Mouse (Mus musculus) CH12.LX (cell line): ENCODE measurements around the gene Frmd4a. TPM values are rescaled to one million over a fixed set of nuclear protein-coding genes. Genes with fewer than 3 reads are reported as not detected.

ENCODE experiments used
- DNase-seq: peaks from one replicate; pipeline ENCODE4 v3.0.0-alpha.2; 2013; ENCODE audit errors: extremely low read depth
- H3K27ac ChIP-seq: 2 replicates; pipeline ENCODE4 v1.5.1; 2012; ENCODE audit warnings: low read depth, mild to moderate bottlenecking, control low read depth, moderate library complexity; ENCODE audit not compliant: insufficient read depth
- H3K27me3 ChIP-seq: replicated peaks from 2 replicates; pipeline ENCODE3; 2012; ENCODE audit warnings: inconsistent platforms
- H3K36me3 ChIP-seq, 2 experiments: replicated peaks in 1 of 2; 2 replicates each; pipeline versions ENCODE3 to v1.6.1; 2012; ENCODE audit warnings: inconsistent platforms in 1 of 2, low read length in 1 of 2, mild to moderate bottlenecking in 1 of 2, mixed read lengths in 1 of 2, moderate library complexity in 1 of 2; ENCODE audit not compliant: control insufficient read depth in 1 of 2, insufficient read depth in 1 of 2
- H3K4me1 ChIP-seq, 2 experiments: 2 replicates each; pipeline ENCODE4 v1.6.1; 2012; ENCODE audit warnings: inconsistent platforms in 1 of 2, moderate library complexity in 1 of 2; ENCODE audit not compliant: insufficient read depth in 2 of 2, control insufficient read depth in 1 of 2
- H3K4me2 ChIP-seq: 2 replicates; pipeline ENCODE4 v1.6.1; 2012; ENCODE audit warnings: low read depth, mild to moderate bottlenecking, control low read depth; ENCODE audit not compliant: poor library complexity, insufficient read depth, severe bottlenecking
- H3K4me3 ChIP-seq, 3 experiments: fragments of 150-350 bp in 1 of 3; sonication (generic) in 1 of 3; replicated peaks in 1 of 3; 2 replicates each; pipeline versions ENCODE3 to v1.5.1; 2011 to 2012; ENCODE audit warnings: low read depth in 2 of 3, low read length in 2 of 3, mild to moderate bottlenecking in 2 of 3, moderate library complexity in 2 of 3, control low read depth in 1 of 3, improper control_type of control experiment in 1 of 3, inconsistent platforms in 1 of 3, mixed read lengths in 1 of 3; ENCODE audit not compliant: poor library complexity in 1 of 3
- H3K79me2 ChIP-seq: replicated peaks from 2 replicates; pipeline ENCODE4 v1.6.1; 2012; ENCODE audit warnings: mild to moderate bottlenecking, moderate library complexity; ENCODE audit not compliant: control insufficient read depth, poor library complexity, insufficient read depth, severe bottlenecking; ENCODE audit errors: extremely low read depth
- H3K9ac ChIP-seq: 2 replicates; pipeline ENCODE4 v1.6.1; 2012; ENCODE audit warnings: low read depth, mild to moderate bottlenecking, control low read depth, moderate library complexity; ENCODE audit not compliant: insufficient read depth
- H3K9me3 ChIP-seq: replicated peaks from 2 replicates; pipeline ENCODE3; 2012; ENCODE audit warnings: low read length, inconsistent platforms, mixed read lengths
- BHLHE40 ChIP-seq: IDR thresholded peaks from 2 replicates; pipeline ENCODE4 v1.6.1; 2011; ENCODE audit warnings: mild to moderate bottlenecking, low read depth, low read length, improper control_type of control experiment
- CHD1 ChIP-seq: IDR thresholded peaks from 2 replicates; pipeline ENCODE4 v1.6.1; 2012; ENCODE audit warnings: low read depth, low read length, improper control_type of control experiment, inconsistent platforms
- CHD2 ChIP-seq: IDR thresholded peaks from 2 replicates; pipeline ENCODE4 v1.6.1; 2011; ENCODE audit warnings: low read length, improper control_type of control experiment
- CTCF ChIP-seq, 2 experiments: IDR thresholded peaks in 1 of 2; conservative IDR thresholded peaks in 1 of 2; 2 replicates each; pipeline ENCODE4 v1.5.1; 2011 to 2012; ENCODE audit warnings: low read depth in 2 of 2, low read length in 2 of 2, improper control_type of control experiment in 1 of 2, inconsistent platforms in 1 of 2, mild to moderate bottlenecking in 1 of 2, moderate library complexity in 1 of 2
- E2F4 ChIP-seq: IDR thresholded peaks from 2 replicates; pipeline ENCODE4 v1.6.1; 2011; ENCODE audit warnings: low read depth, low read length, improper control_type of control experiment; ENCODE audit not compliant: insufficient replicate concordance
- EP300 ChIP-seq: IDR thresholded peaks from 2 replicates; pipeline ENCODE4 v1.6.1; 2011; ENCODE audit warnings: low read length, improper control_type of control experiment
- HCFC1 ChIP-seq: IDR thresholded peaks from 2 replicates; pipeline ENCODE4 v1.6.1; 2012; ENCODE audit warnings: low read depth, mild to moderate bottlenecking, inconsistent platforms, low read length, improper control_type of control experiment
- MAX ChIP-seq: IDR thresholded peaks from 2 replicates; pipeline ENCODE4 v1.6.1; 2011; ENCODE audit warnings: low read length, improper control_type of control experiment
- MXI1 ChIP-seq: IDR thresholded peaks from 2 replicates; pipeline ENCODE4 v1.6.1; 2011; ENCODE audit warnings: mild to moderate bottlenecking, low read depth, low read length, improper control_type of control experiment
- POLR2A ChIP-seq: IDR thresholded peaks from 2 replicates; pipeline ENCODE4 v1.6.1; 2011; ENCODE audit warnings: low read depth, mild to moderate bottlenecking, improper control_type of control experiment, low read length
- RAD21 ChIP-seq: IDR thresholded peaks from 2 replicates; pipeline ENCODE4 v1.6.1; 2011; ENCODE audit warnings: low read depth, mild to moderate bottlenecking, low read length, improper control_type of control experiment, moderate library complexity
- RCOR1 ChIP-seq: conservative IDR thresholded peaks from 2 replicates; pipeline ENCODE4 v1.6.1; 2012; ENCODE audit warnings: low read depth, mild to moderate bottlenecking, inconsistent platforms, low read length, improper control_type of control experiment
- TBP ChIP-seq: conservative IDR thresholded peaks from 2 replicates; pipeline ENCODE4 v1.6.1; 2011; ENCODE audit warnings: low read depth, low read length, improper control_type of control experiment
- USF1 ChIP-seq: IDR thresholded peaks from 2 replicates; pipeline ENCODE4 v1.6.1; 2014; ENCODE audit warnings: low read depth, mild to moderate bottlenecking, inconsistent platforms, low read length, improper control_type of control experiment
- USF2 ChIP-seq: conservative IDR thresholded peaks from 2 replicates; pipeline ENCODE4 v1.6.1; 2011; ENCODE audit warnings: low read depth, low read length, improper control_type of control experiment
- ZMIZ1 ChIP-seq: IDR thresholded peaks from 2 replicates; pipeline ENCODE4 v1.6.1; 2012; ENCODE audit warnings: low read depth, mild to moderate bottlenecking, inconsistent platforms, low read length, improper control_type of control experiment
- ZNF384 ChIP-seq: IDR thresholded peaks from 2 replicates; pipeline ENCODE4 v1.6.1; 2012; ENCODE audit warnings: low read depth, low read length, improper control_type of control experiment, inconsistent platforms
- dilution Hi-C: fragments of 300-500 bp; cut with MboI; formaldehyde crosslinking; loops from 2 replicates; pipeline ENCODE4 v1.14.3; 2020; ENCODE audit warnings: low sequenced_read_pairs; ENCODE audit not compliant: extremely low pct_unique_long_range_greater_than_20kb, extremely low pct_ligation_motif_present
- in situ Hi-C: fragments of 300-500 bp; cut with MboI; formaldehyde crosslinking; loops from 3 replicates; pipeline ENCODE4 v1.14.3; 2019; ENCODE audit warnings: low sequenced_read_pairs, low pct_ligation_motif_present, low pct_unique_long_range_greater_than_20kb, mixed read lengths
- polyA plus RNA-seq: library from polyadenylated mRNA; unstranded; fragments of >175 nt; gene quantifications from 2 replicates; pipeline ENCODE4 v1.2.1, GENCODE M21; 2012; ENCODE audit warnings: low read depth; ENCODE audit not compliant: insufficient read length
- total RNA-seq, 2 experiments: library from RNA; depleted of rRNA; stranded (reverse); fragments of 300-350 nt in 1 of 2; fragments of >200 nt in 1 of 2; gene quantifications; 2 replicates each; pipeline ENCODE4 v1.2.3; 2012 to 2014

Gene Frmd4a
- total and polyA plus RNA-seq, 3 experiments = 0.13 to 2.0 (median 0.32) TPM

DNA sequence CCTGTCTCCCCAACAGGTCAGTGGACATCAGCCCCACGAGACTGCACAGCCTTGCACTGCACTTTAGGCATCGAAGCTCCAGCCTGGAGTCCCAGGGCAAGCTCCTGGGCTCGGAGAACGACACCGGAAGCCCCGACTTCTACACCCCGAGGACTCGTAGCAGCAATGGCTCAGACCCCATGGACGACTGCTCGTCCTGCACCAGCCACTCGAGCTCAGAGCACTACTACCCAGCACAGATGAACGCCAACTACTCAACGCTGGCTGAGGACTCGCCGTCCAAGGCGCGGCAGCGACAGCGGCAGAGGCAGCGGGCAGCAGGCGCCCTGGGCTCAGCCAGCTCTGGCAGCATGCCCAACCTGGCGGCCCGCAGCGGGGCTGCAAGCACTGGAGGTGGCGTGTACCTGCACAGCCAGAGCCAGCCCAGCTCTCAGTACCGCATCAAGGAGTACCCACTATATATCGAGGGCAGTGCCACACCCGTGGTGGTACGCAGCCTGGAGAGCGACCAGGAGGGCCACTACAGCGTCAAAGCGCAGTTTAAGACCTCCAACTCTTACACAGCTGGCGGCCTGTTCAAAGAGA, 585.9 kb downstream of the Frmd4a start:
- Histone ChIP-seq H3K79me2 (no peaks in the 10 kb centered on the region), H3K4me2 (no peak overlapping the region), H3K27ac (no peak overlapping the region), H3K36me3 (peaks cover 0 to 12% of the 10 kb centered on the region in 2 experiments), H3K27me3 (no peaks in the 10 kb centered on the region), H3K9me3 (no peaks in the 10 kb centered on the region), H3K4me3 (no peak overlapping the region), H3K9ac (no peak overlapping the region), H3K4me1 (peaks cover 5 to 21% of the 10 kb centered on the region in 2 experiments; a peak in 3 of 4 replicates)
- DNase-seq = no peak
- TF ChIP-seq CHD2 (no peak), BHLHE40 (no peak)
- dilution Hi-C loops = no loop called here
- in situ Hi-C loops = loop anchor here (10.0 kb wide), 1 partner anchor 99 kb away; no protein-coding TSS in a partner anchor

- dilution Hi-C loops (no loop called here), in situ Hi-C loops (loop anchor here (10.0 kb wide), 1 partner anchor 102 kb away; no protein-coding TSS in a partner anchor)
- H3K79me2 ChIP-seq = no peaks in the 10 kb centered on the region
- H3K4me2 ChIP-seq = no peak overlapping the region
- H3K4me1 ChIP-seq = peaks cover 3 to 16% of the 10 kb centered on the region in 2 experiments; a peak in 2 of 4 replicates
- H3K27me3 ChIP-seq = no peaks in the 10 kb centered on the region
- H3K36me3 ChIP-seq = peaks cover 0 to 13% of the 10 kb centered on the region in 2 experiments
- no peak for DNase-seq
- H3K9me3 ChIP-seq = no peaks in the 10 kb centered on the region
- TF ChIP-seq CHD1 (no peak), USF1 (no peak), RAD21 (no peak), EP300 (no peak), ZNF384 (no peak), POLR2A (no peak), MAX (no peak)
- H3K9ac ChIP-seq = no peak overlapping the region
- no peak overlapping the region for H3K27ac ChIP-seq
- H3K4me3 ChIP-seq = no peak overlapping the region
These were observed 589.0 kb downstream of the Frmd4a start for GRCm38 (mm10) chr2:4606559-4606958.

DNA sequence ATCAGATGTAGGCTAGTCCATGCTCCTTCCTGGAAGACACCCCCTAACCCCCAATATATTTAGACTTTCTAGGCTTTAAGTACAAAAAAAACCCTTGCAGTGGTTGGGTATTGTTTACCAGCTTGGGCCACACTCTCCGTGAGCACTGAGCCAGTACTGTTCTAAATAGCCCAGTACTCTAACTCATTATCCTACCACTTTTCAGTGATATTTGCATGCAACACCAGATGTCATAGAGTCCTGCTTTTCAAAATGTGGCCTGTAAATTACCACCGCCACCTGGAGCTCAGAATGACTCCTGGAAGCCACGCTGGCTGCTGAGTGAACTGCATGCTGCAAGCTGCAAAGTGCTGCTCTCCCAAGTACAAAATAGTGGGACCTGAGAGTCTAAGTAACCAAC, 590.7 kb downstream of the Frmd4a start:
- H3K79me2 ChIP-seq = no peaks in the 10 kb centered on the region
- TF ChIP-seq RCOR1 = no peak
- no peak for TF ChIP-seq USF2
- TF ChIP-seq CHD2 = no peak
- TF ChIP-seq HCFC1 = no peak
- no peak for TF ChIP-seq TBP
- TF ChIP-seq CTCF (conservative IDR thresholded peaks at IDR 0.05 in 1 of 2, IDR thresholded peaks at IDR 0.05 in 1 of 2; ENCODE audit: low read depth in 2 of 2, low read length in 2 of 2) = no peak
- TF ChIP-seq ZMIZ1 = no peak
- no peak for TF ChIP-seq MXI1
- TF ChIP-seq E2F4 = no peak
- TF ChIP-seq, all 38 proteins: peak for 0
- H3K4me2 ChIP-seq = no peak overlapping the region
- dilution Hi-C loops (no loop called here), in situ Hi-C loops (loop anchor here (10.0 kb wide), 1 partner anchor 103 kb away; no protein-coding TSS in a partner anchor)
- H3K9ac ChIP-seq = no peak overlapping the region
- H3K27me3 ChIP-seq = no peaks in the 10 kb centered on the region
- H3K9me3 ChIP-seq = no peaks in the 10 kb centered on the region
- no peak overlapping the region for H3K27ac ChIP-seq
- H3K4me1 ChIP-seq = peaks cover 3 to 15% of the 10 kb centered on the region in 2 experiments; a peak in 2 of 4 replicates
- DNase-seq = peak; percentile 47
- peaks cover 0 to 21% of the 10 kb centered on the region in 2 experiments for H3K36me3 ChIP-seq
- no peak overlapping the region for H3K4me3 ChIP-seq
